Mouse (Mus musculus) lung, postnatal 0 days (tissue): Measurements from ENCODE around the gene Gm36028. TPM values are rescaled to one million over a fixed set of nuclear protein-coding genes. Genes with fewer than 3 reads are reported as not detected.

Experiments used
- ATAC-seq: fragments of 200-750 bp; cut with Nextera tagmentation; 2 replicates; pipeline ENCODE4 v1.8.0; 2017; ENCODE audit warnings: moderate library complexity
- DNase-seq: peaks from one replicate; pipeline ENCODE4 v3.0.0-alpha.2; 2016; ENCODE audit warnings: low spot score
- H3K27ac ChIP-seq: fragments of 300-500 bp; sonication (generic); 2 replicates; pipeline ENCODE4 v1.5.1; 2014; ENCODE audit warnings: antibody characterized with exemption, mild to moderate bottlenecking, low read length, mixed read lengths
- H3K27me3 ChIP-seq: fragments of 300-500 bp; sonication (generic); replicated peaks from 2 replicates; pipeline ENCODE4 v1.6.1; 2014; ENCODE audit warnings: low read length, mixed read lengths; ENCODE audit not compliant: insufficient read depth
- H3K36me3 ChIP-seq: fragments of 300-500 bp; sonication (generic); 2 replicates; pipeline ENCODE4 v1.6.1; 2014; ENCODE audit warnings: low read length, mixed read lengths; ENCODE audit not compliant: insufficient read depth
- H3K4me1 ChIP-seq: fragments of 300-500 bp; sonication (generic); 2 replicates; pipeline ENCODE4 v1.6.1; 2014; ENCODE audit warnings: antibody characterized with exemption, low read depth, low read length, mixed read lengths; ENCODE audit not compliant: insufficient read depth
- H3K4me2 ChIP-seq: fragments of 300-500 bp; sonication (generic); replicated peaks from 2 replicates; pipeline ENCODE4 v1.6.1; 2014; ENCODE audit warnings: low read depth, mild to moderate bottlenecking, low read length, moderate library complexity, mixed read lengths
- H3K4me3 ChIP-seq: fragments of 300-500 bp; sonication (generic); 2 replicates; pipeline ENCODE4 v1.5.1; 2014; ENCODE audit warnings: low read depth, low read length
- H3K9ac ChIP-seq: fragments of 300-500 bp; sonication (generic); replicated peaks from 2 replicates; pipeline ENCODE4 v1.6.1; 2014; ENCODE audit warnings: low read depth, mild to moderate bottlenecking
- H3K9me3 ChIP-seq: fragments of 300-500 bp; sonication (generic); 2 replicates; pipeline ENCODE4 v1.6.1; 2016; ENCODE audit warnings: low read length, mixed read lengths
- CTCF ChIP-seq: IDR thresholded peaks from 2 replicates; pipeline ENCODE4 v1.5.1; 2016; ENCODE audit warnings: antibody characterized with exemption, mild to moderate bottlenecking
- EP300 ChIP-seq: IDR thresholded peaks from 2 replicates; pipeline ENCODE4 v1.6.1; 2016; ENCODE audit warnings: antibody characterized with exemption, mild to moderate bottlenecking, control low read depth
- WGBS: fragments of 180-500 bp; shearing (Covaris S2); extraction: QIAGEN DNeasy Blood & Tissue Kit; methylation state at CpG from one replicate; pipeline ENCODE4 v1.1.7; 2014; 5-methylcytosine and 5-hydroxymethylcytosine counted together
- polyA plus RNA-seq: library from polyadenylated mRNA; unstranded; fragments of >200 nt; fragmentation: Nextera tagmentation; extraction: Ambion mirVana; gene quantifications from 2 replicates; pipeline ENCODE4 v1.2.1, GENCODE M21; 2015

Gm36028 gene
- polyA plus RNA-seq, 1 experiment from 2014 or later = 0.73 TPM

DNA sequence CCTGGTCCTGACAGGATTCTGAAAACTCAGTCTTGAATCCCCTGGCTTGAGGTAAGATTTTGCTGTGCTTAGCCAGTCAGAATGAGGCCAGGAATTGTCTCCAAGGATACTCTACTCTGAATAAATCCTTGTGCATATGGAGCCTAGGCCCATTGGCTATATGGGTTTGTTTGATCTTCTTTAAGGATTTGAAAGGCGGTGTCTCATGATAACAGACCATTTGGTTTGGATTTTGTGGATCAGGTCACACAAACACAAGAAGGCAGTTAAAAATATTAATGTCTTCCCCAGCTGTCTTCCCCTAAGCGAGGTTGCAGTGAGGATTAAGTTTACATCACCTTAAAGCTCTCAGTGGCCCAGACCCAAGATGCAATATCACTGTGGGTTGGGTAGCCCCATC lies 18.5 kb downstream of the Gm36028 start:
- no peaks in the 10 kb centered on the region for H3K27me3 ChIP-seq
- no peak overlapping the region for H3K4me3 ChIP-seq
- H3K36me3 ChIP-seq = no peaks in the 10 kb centered on the region
- peaks cover 8% of the 10 kb centered on the region; the same call in 1 of the 2 replicates for H3K4me1 ChIP-seq
- no peak overlapping the region for H3K9ac ChIP-seq
- ATAC-seq (no peak), DNase-seq (no peak)
- no peak overlapping the region for H3K4me2 ChIP-seq
- no peaks in the 10 kb centered on the region for H3K9me3 ChIP-seq
- no peak overlapping the region for H3K27ac ChIP-seq
- WGBS = 65% methylated on average over 2 of the region's 2 CpGs
- TF ChIP-seq CTCF = no peak

DNA sequence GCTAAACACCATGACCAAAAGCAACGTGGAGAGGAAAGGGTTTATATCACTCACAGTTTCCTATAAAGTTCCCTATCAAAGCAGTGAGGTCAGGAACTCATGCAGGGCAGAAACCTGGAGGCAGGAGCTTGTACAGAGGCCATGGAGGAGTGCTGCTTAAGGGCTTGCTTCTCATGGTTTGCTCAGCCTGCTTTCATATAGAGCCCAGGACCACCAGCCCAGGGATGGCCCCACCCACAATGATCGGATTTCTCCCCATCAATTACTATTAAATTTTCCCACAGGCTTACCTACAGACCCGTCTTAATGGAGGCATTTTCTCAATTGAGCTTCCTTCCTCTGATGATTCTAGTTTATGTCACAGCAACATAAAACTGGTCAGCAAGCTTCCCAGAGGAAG lies 23.4 kb downstream of the Gm36028 start:
- no peak for DNase-seq
- 54% methylated on average over 3 of the region's 3 CpGs for WGBS

DNA sequence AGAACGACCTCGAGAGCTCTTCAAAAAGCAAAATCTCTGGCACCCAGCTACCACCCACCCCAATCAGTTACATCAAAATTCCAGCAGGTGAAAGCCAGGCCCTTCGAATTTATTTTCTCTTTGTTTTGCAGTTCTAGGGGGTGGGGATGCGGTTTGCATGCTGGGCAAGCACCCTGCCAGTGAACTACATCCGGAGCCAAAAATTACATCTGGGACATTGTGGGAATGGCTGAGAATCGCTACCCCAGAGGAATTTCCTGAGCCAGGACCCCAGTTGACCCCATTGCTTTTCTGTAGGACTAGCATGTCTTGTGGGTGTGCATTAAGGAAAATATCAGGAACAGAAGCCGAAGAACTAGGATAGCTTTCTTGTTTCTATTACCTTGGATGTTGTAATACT lies 29.9 kb downstream of the Gm36028 start:
- peaks cover 48% of the 10 kb centered on the region; the same call in 1 of the 2 replicates for H3K36me3 ChIP-seq
- TF ChIP-seq CTCF (no peak), EP300 (no peak)
- no peaks in the 10 kb centered on the region for H3K27me3 ChIP-seq
- no peak overlapping the region for H3K4me2 ChIP-seq
- no peak overlapping the region for H3K27ac ChIP-seq
- no peaks in the 10 kb centered on the region for H3K9me3 ChIP-seq
- ATAC-seq (no peak), DNase-seq (no peak)
- 71% methylated on average over 7 of the region's 7 CpGs for WGBS
- no peak overlapping the region for H3K9ac ChIP-seq
- no peak overlapping the region for H3K4me3 ChIP-seq
- no peaks in the 10 kb centered on the region for H3K4me1 ChIP-seq

More for the DNA sequence above, 23.4 kb downstream of the Gm36028 start:
- H3K27me3 ChIP-seq = no peaks in the 10 kb centered on the region
- H3K4me3 ChIP-seq = no peak overlapping the region
- no peak for TF ChIP-seq CTCF
- TF ChIP-seq EP300 = no peak
- H3K4me1 ChIP-seq = no peaks in the 10 kb centered on the region
- ATAC-seq = no peak
- H3K27ac ChIP-seq = no peak overlapping the region
- no peak overlapping the region for H3K9ac ChIP-seq
- no peaks in the 10 kb centered on the region for H3K9me3 ChIP-seq
- peaks cover 17% of the 10 kb centered on the region; the same call in 1 of the 2 replicates for H3K36me3 ChIP-seq
- H3K4me2 ChIP-seq = no peak overlapping the region

DNA sequence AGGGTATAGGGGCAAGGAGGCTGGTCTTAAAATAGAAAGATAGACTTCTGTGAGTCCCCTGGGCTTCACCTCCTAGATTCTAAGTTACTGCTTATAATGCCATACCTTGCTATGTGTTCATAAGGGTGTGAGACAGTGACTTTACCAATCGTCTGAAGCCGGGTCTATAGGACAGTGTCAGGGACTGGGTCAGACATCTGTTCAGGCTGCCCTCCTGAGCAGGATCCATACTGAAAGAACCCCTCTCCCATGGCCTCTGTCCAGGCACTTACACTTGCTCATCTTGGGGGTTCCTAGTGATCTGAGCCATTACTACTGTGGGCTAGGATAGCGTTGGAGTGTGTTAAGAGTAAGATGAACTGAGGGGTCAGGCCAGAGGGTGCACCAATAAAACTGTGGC lies 34.7 kb downstream of the Gm36028 start:
- DNase-seq (no peak), ATAC-seq (no peak)
- WGBS = 93% methylated on average over 3 of the region's 3 CpGs
- Histone ChIP-seq H3K9me3 (no peaks in the 10 kb centered on the region), H3K9ac (no peak overlapping the region), H3K27ac (no peak overlapping the region), H3K27me3 (no peaks in the 10 kb centered on the region), H3K36me3 (peaks cover 60% of the 10 kb centered on the region), H3K4me1 (no peaks in the 10 kb centered on the region), H3K4me2 (no peak overlapping the region), H3K4me3 (no peak overlapping the region)
- TF ChIP-seq CTCF = no peak
- TF ChIP-seq EP300 = no peak

DNA sequence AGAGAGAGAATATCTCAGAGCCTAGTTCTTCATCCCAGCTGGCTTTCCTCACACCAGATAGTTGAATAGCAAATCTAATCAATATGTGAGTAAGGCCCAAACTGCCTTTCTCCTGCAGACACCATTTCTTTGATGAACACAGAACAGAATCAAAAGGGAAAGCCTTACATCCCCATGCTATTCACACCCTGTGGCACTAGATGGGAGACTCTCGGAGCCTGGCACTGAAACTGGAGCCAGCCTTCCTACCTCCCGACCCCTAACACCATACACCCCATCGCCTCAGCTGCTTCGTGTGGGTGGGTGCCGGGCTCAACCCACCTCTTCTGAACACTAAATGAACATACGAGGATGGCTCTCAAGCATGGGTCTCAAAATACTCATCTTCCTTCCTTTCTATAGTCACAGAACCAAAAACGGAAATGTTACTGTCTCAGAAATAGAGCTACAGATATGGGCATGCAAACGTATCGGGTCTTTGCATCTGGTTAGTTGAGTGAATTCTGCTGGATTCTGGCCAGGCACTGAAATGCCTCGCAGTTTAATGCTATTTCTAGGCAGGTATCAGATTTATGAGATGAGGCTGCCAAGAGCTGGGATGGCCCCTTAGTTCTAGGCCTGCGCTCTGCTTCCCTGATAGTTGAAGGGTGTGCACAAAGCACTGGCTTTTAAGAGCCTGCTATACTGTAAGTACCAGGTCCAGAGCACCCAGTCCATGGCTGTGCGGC lies 36.0 kb downstream of the Gm36028 start:
- Histone ChIP-seq H3K9me3 (no peaks in the 10 kb centered on the region), H3K27ac (no peak overlapping the region), H3K9ac (no peak overlapping the region), H3K36me3 (peaks cover 68% of the 10 kb centered on the region), H3K27me3 (no peaks in the 10 kb centered on the region), H3K4me1 (no peaks in the 10 kb centered on the region), H3K4me3 (no peak overlapping the region), H3K4me2 (no peak overlapping the region)
- ATAC-seq = no peak
- 88% methylated on average over 12 of the region's 12 CpGs for WGBS
- no peak for DNase-seq
- TF ChIP-seq CTCF = no peak
- no peak for TF ChIP-seq EP300

DNA sequence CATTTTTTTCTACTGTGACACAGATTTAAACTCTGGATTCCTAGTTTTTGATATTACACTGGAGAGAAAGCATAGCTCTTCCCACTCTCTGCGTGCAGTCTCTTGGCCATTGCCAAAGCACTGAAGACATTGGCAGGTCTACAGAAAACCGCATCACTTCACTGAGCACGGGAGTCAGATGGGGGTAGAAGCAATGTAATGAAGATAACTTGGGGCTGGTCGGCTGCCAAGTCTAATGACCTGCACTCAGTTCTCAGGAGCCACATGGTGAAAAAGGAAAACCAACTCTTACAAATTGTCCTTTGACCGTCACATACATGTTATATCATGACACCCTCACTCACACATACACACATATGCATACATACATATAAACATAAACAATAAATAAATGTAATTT lies 37.0 kb downstream of the Gm36028 start:
- no peak overlapping the region for H3K27ac ChIP-seq
- no peaks in the 10 kb centered on the region for H3K4me1 ChIP-seq
- no peak for ATAC-seq
- TF ChIP-seq EP300 (no peak), CTCF (no peak)
- H3K9me3 ChIP-seq = no peaks in the 10 kb centered on the region
- H3K4me3 ChIP-seq = no peak overlapping the region
- DNase-seq = no peak
- H3K4me2 ChIP-seq = no peak overlapping the region
- H3K36me3 ChIP-seq = peaks cover 62% of the 10 kb centered on the region
- no peak overlapping the region for H3K9ac ChIP-seq
- no peaks in the 10 kb centered on the region for H3K27me3 ChIP-seq
- WGBS = 70% methylated on average over 5 of the region's 5 CpGs
